Mouse (Mus musculus): ENCODE data around the gene Rbms1. TPM values are rescaled to one million over a fixed set of nuclear protein-coding genes. Genes with fewer than 3 reads are reported as not detected.

Gene Rbms1
- total RNA-seq, 2 experiments from 2014 or later, result 36.3 to 42.7 TPM

- DNase-seq, result no peak
Measured at GRCm38 (mm10) chr2:60808822-60809221, 154.2 kb downstream of the Rbms1 start.

GRCm38 (mm10) chr2:60807341-60808195 is 155.4 kb downstream of the Rbms1 start:
- peak in 1 of 2 experiments; percentile 44 for DNase-seq

GRCm38 (mm10) chr2:60804763-60805162 is 158.2 kb downstream of the Rbms1 start:
- DNase-seq, result no peak

- no peak for DNase-seq
Measured at GRCm38 (mm10) chr2:60803377-60803776, 159.6 kb downstream of the Rbms1 start.

GRCm38 (mm10) chr2:60802828-60803227 is 160.2 kb downstream of the Rbms1 start:
- DNase-seq, result no peak

GRCm38 (mm10) chr2:60802191-60802590 is 160.8 kb downstream of the Rbms1 start:
- peak; percentile 50 to 78 for DNase-seq

GRCm38 (mm10) chr2:60801571-60802155 is 161.3 kb downstream of the Rbms1 start:
- no peak for DNase-seq

GRCm38 (mm10) chr2:60800921-60801558 is 162.0 kb downstream of the Rbms1 start:
- DNase-seq, result no peak

GRCm38 (mm10) chr2:60799816-60800215 is 163.2 kb downstream of the Rbms1 start:
- DNase-seq, result no peak

GRCm38 (mm10) chr2:60798767-60799529 is 164.0 kb downstream of the Rbms1 start:
- DNase-seq, result no peak

GRCm38 (mm10) chr2:60796969-60797669 is 165.9 kb downstream of the Rbms1 start:
- DNase-seq, result peak; percentile 72 to 80

GRCm38 (mm10) chr2:60796616-60796968 is 166.4 kb downstream of the Rbms1 start:
- DNase-seq, result no peak

- no peak for DNase-seq
Measured at GRCm38 (mm10) chr2:60795861-60796260, 167.1 kb downstream of the Rbms1 start.

GRCm38 (mm10) chr2:60792506-60792905 is 170.5 kb downstream of the Rbms1 start:
- DNase-seq, result no peak

GRCm38 (mm10) chr2:60789126-60789525 is 173.9 kb downstream of the Rbms1 start:
- DNase-seq, result no peak

- no peak for DNase-seq
Measured at GRCm38 (mm10) chr2:60788173-60788908, 174.7 kb downstream of the Rbms1 start.

- no peak for DNase-seq
Measured at GRCm38 (mm10) chr2:60787088-60787487, 175.9 kb downstream of the Rbms1 start.

- DNase-seq, result no peak
Measured at GRCm38 (mm10) chr2:60786289-60786688, 176.7 kb downstream of the Rbms1 start.

- DNase-seq, result no peak
Measured at GRCm38 (mm10) chr2:60774501-60774900, 188.5 kb downstream of the Rbms1 start.

GRCm38 (mm10) chr2:60773592-60773991 is 189.4 kb downstream of the Rbms1 start:
- DNase-seq, result peak; percentile 87 to 91

- DNase-seq, result no peak
Measured at GRCm38 (mm10) chr2:60766420-60766819, 196.6 kb downstream of the Rbms1 start.
